Mouse (Mus musculus) heart, embryonic 15.5 days (tissue): Measurements from ENCODE around the gene Birc6. TPM values are rescaled to one million over a fixed set of nuclear protein-coding genes. Genes with fewer than 3 reads are reported as not detected.

Source experiments
- ATAC-seq: fragments of 200-750 bp; cut with Nextera tagmentation; replicated peaks from 2 replicates; pipeline ENCODE4 v1.8.0; 2017; ENCODE audit warnings: low read depth, moderate TSS enrichment; ENCODE audit not compliant: insufficient number of reproducible peaks, insufficient read depth, low FRiP score
- H3K27ac ChIP-seq: fragments of 300-500 bp; sonication (generic); 2 replicates; pipeline ENCODE4 v1.5.1; 2015; ENCODE audit warnings: mild to moderate bottlenecking, inconsistent platforms
- H3K27me3 ChIP-seq: fragments of 300-500 bp; sonication (generic); 2 replicates; pipeline ENCODE4 v1.6.1; 2015; ENCODE audit warnings: inconsistent platforms
- H3K36me3 ChIP-seq: fragments of 300-500 bp; sonication (generic); 2 replicates; pipeline ENCODE4 v1.6.1; 2015; ENCODE audit warnings: mild to moderate bottlenecking, inconsistent platforms
- H3K4me1 ChIP-seq: fragments of 300-500 bp; sonication (generic); replicated peaks from 2 replicates; pipeline ENCODE4 v1.6.1; 2015; ENCODE audit warnings: inconsistent platforms
- H3K4me2 ChIP-seq: fragments of 300-500 bp; sonication (generic); 2 replicates; pipeline ENCODE4 v1.6.1; 2015; ENCODE audit warnings: inconsistent platforms, mild to moderate bottlenecking, moderate library complexity
- H3K4me3 ChIP-seq: fragments of 300-500 bp; sonication (generic); 2 replicates; pipeline ENCODE4 v1.5.1; 2015; ENCODE audit warnings: mild to moderate bottlenecking, inconsistent platforms
- H3K9ac ChIP-seq: fragments of 300-500 bp; sonication (generic); 2 replicates; pipeline ENCODE4 v1.6.1; 2015; ENCODE audit warnings: mild to moderate bottlenecking, inconsistent platforms
- H3K9me3 ChIP-seq: fragments of 300-500 bp; sonication (generic); replicated peaks from 2 replicates; pipeline ENCODE4 v1.6.1; 2016; ENCODE audit warnings: inconsistent platforms
- WGBS: fragments of 180-500 bp; shearing (Covaris S2); methylation state at CpG from one replicate; pipeline ENCODE4 v1.1.7; 2015; ENCODE audit warnings: mixed read lengths; 5-methylcytosine and 5-hydroxymethylcytosine counted together
- polyA plus RNA-seq: library from polyadenylated mRNA; unstranded; fragments of >200 nt; fragmentation: Nextera tagmentation; extraction: Ambion mirVana; gene quantifications from 2 replicates; pipeline ENCODE4 v1.2.1, GENCODE M21; 2015

Gene Birc6
- polyA plus RNA-seq: 51.0 and 61.8 TPM in 2 replicates

- ATAC-seq: peak; percentile 96
- Histone ChIP-seq H3K9me3 (no peaks in the 10 kb centered on the region), H3K36me3 (no peaks in the 10 kb centered on the region), H3K27me3 (no peaks in the 10 kb centered on the region), H3K4me2 (peak within 1 kb of the TSS; percentile 85), H3K4me1 (peaks cover 23% of the 10 kb centered on the region), H3K9ac (peak within 1 kb of the TSS; percentile 91), H3K4me3 (peak within 1 kb of the TSS; percentile 79), H3K27ac (peak within 1 kb of the TSS; percentile 100)
- WGBS: under 1% methylated on average over 71 of the region's 71 CpGs
Observed at GRCm38 (mm10) chr17:74527729-74528607, at the start of gene Birc6. Gene Birc6 (plus strand): TSS chr17:74528295.

GRCm38 (mm10) chr17:74480361-74481069 lies 47.6 kb upstream of the Birc6 start:
- no peak overlapping the region for H3K4me3 ChIP-seq
- H3K9me3 ChIP-seq: no peaks in the 10 kb centered on the region
- no peak overlapping the region for H3K4me2 ChIP-seq
- H3K9ac ChIP-seq: no peak overlapping the region
- WGBS: 76% methylated on average over 14 of the region's 14 CpGs
- H3K27ac ChIP-seq: no peak overlapping the region
- ATAC-seq: no peak
- no peaks in the 10 kb centered on the region for H3K27me3 ChIP-seq
- H3K4me1 ChIP-seq: no peaks in the 10 kb centered on the region
- H3K36me3 ChIP-seq: no peaks in the 10 kb centered on the region

- H3K9ac ChIP-seq: peak within 1 kb of the TSS; percentile 85
- no peaks in the 10 kb centered on the region for H3K27me3 ChIP-seq
- peaks cover 3% of the 10 kb centered on the region; the same call in 1 of the 2 replicates for H3K4me1 ChIP-seq
- peak within 1 kb of the TSS; percentile 89 for H3K4me3 ChIP-seq
- peak within 1 kb of the TSS; percentile 94 for H3K27ac ChIP-seq
- no peaks in the 10 kb centered on the region for H3K9me3 ChIP-seq
- H3K4me2 ChIP-seq: peak within 1 kb of the TSS; percentile 66
- 4% methylated on average over 55 of the region's 58 CpGs for WGBS
- ATAC-seq: peak; percentile 100
- peaks cover 17% of the 10 kb centered on the region for H3K36me3 ChIP-seq
Observed at GRCm38 (mm10) chr17:74489024-74489900, 38.8 kb upstream of the Birc6 start, which contains the start of gene Yipf4. Gene Yipf4 (plus strand): TSS chr17:74489493.

- Histone ChIP-seq H3K4me1 (peaks cover 3% of the 10 kb centered on the region; the same call in 1 of the 2 replicates), H3K4me2 (peak overlapping the region; percentile 66), H3K27ac (peak overlapping the region; percentile 94), H3K4me3 (peak overlapping the region; percentile 89), H3K36me3 (peaks cover 23% of the 10 kb centered on the region), H3K9me3 (no peaks in the 10 kb centered on the region), H3K27me3 (no peaks in the 10 kb centered on the region), H3K9ac (peak overlapping the region; percentile 85)
- under 1% methylated on average over 12 of the region's 12 CpGs for WGBS
- ATAC-seq: no peak
Observed at GRCm38 (mm10) chr17:74489901-74490220, 38.2 kb upstream of the Birc6 start.

GRCm38 (mm10) chr17:74491565-74491964 lies 36.5 kb upstream of the Birc6 start:
- no peaks in the 10 kb centered on the region for H3K27me3 ChIP-seq
- no peak overlapping the region for H3K9ac ChIP-seq
- peaks cover 37% of the 10 kb centered on the region for H3K36me3 ChIP-seq
- no peak overlapping the region for H3K27ac ChIP-seq
- peaks cover 3% of the 10 kb centered on the region; the same call in 1 of the 2 replicates for H3K4me1 ChIP-seq
- H3K4me3 ChIP-seq: no peak overlapping the region
- 89% methylated on average over 3 of the region's 3 CpGs for WGBS
- H3K9me3 ChIP-seq: no peaks in the 10 kb centered on the region
- no peak overlapping the region for H3K4me2 ChIP-seq
- no peak for ATAC-seq

- Histone ChIP-seq H3K4me2 (no peak overlapping the region), H3K9ac (no peak overlapping the region), H3K4me3 (no peak overlapping the region), H3K27ac (no peak overlapping the region), H3K9me3 (no peaks in the 10 kb centered on the region), H3K4me1 (no peaks in the 10 kb centered on the region), H3K27me3 (no peaks in the 10 kb centered on the region), H3K36me3 (peaks cover 35% of the 10 kb centered on the region)
- ATAC-seq: no peak
- 82% methylated on average over 4 of the region's 4 CpGs for WGBS
Observed at GRCm38 (mm10) chr17:74500204-74500603, 27.9 kb upstream of the Birc6 start.

- Histone ChIP-seq H3K36me3 (peaks cover 28% of the 10 kb centered on the region), H3K9me3 (no peaks in the 10 kb centered on the region), H3K27ac (no peak overlapping the region), H3K4me2 (no peak overlapping the region), H3K27me3 (no peaks in the 10 kb centered on the region), H3K9ac (no peak overlapping the region), H3K4me1 (no peaks in the 10 kb centered on the region), H3K4me3 (no peak overlapping the region)
- ATAC-seq: no peak
Observed at GRCm38 (mm10) chr17:74501085-74501484, 27.0 kb upstream of the Birc6 start.

GRCm38 (mm10) chr17:74507934-74508333 lies 20.2 kb upstream of the Birc6 start:
- no peak overlapping the region for H3K9ac ChIP-seq
- no peak overlapping the region for H3K27ac ChIP-seq
- no peak overlapping the region for H3K4me2 ChIP-seq
- 37% methylated on average over 2 of the region's 2 CpGs for WGBS
- H3K4me3 ChIP-seq: no peak overlapping the region
- no peaks in the 10 kb centered on the region for H3K36me3 ChIP-seq
- H3K27me3 ChIP-seq: no peaks in the 10 kb centered on the region
- no peaks in the 10 kb centered on the region for H3K9me3 ChIP-seq
- peaks cover 2% of the 10 kb centered on the region; the same call in 1 of the 2 replicates for H3K4me1 ChIP-seq
- no peak for ATAC-seq

- H3K4me1 ChIP-seq: peaks cover 2% of the 10 kb centered on the region; the same call in 1 of the 2 replicates
- no peak overlapping the region for H3K9ac ChIP-seq
- H3K4me3 ChIP-seq: no peak overlapping the region
- no peak overlapping the region for H3K27ac ChIP-seq
- no peaks in the 10 kb centered on the region for H3K36me3 ChIP-seq
- no peak for ATAC-seq
- H3K27me3 ChIP-seq: no peaks in the 10 kb centered on the region
- no peak overlapping the region for H3K4me2 ChIP-seq
- 80% methylated on average over 3 of the region's 3 CpGs for WGBS
- no peaks in the 10 kb centered on the region for H3K9me3 ChIP-seq
Observed at GRCm38 (mm10) chr17:74508600-74508999, 19.5 kb upstream of the Birc6 start.

GRCm38 (mm10) chr17:74512308-74512707 lies 15.8 kb upstream of the Birc6 start:
- H3K36me3 ChIP-seq: no peaks in the 10 kb centered on the region
- no peak overlapping the region for H3K4me2 ChIP-seq
- ATAC-seq: no peak
- no peak overlapping the region for H3K4me3 ChIP-seq
- H3K27ac ChIP-seq: no peak overlapping the region
- H3K9ac ChIP-seq: no peak overlapping the region
- 80% methylated on average over 2 of the region's 2 CpGs for WGBS
- H3K27me3 ChIP-seq: no peaks in the 10 kb centered on the region
- no peaks in the 10 kb centered on the region for H3K9me3 ChIP-seq
- no peaks in the 10 kb centered on the region for H3K4me1 ChIP-seq
